ENCODE assay signal across 11 mouse cellular contexts in the genomic region with DNA sequence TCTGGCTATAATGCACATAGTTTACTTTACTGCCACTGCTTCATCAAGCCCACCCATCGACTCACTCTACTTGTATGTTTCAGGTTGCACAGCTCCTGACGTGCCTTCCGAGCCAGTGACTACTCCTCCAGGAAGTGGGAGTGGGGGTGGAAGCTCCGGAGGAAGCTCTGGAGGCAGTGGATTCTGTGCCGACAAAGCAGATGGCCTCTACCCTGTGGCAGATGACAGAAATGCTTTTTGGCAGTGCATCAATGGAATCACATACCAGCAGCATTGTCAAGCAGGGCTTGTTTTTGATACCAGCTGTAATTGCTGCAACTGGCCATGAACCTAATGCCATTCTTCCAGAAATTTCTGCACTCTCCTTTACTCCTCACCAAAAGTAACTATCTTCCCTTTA. TPM values are rescaled to one million over a fixed set of nuclear protein-coding genes. Genes with fewer than 3 reads are reported as not detected.
DNase-seq lines count a peak whose midpoint lies in the region; ATAC-seq and TF ChIP-seq lines count a peak whose summit lies in the region.
"Had no signal": no experiment of that assay in that cellular context is flagged by ENCODE, and none has a peak within 500 bp of the region (broad histone marks: within the 10 kb centered on the region; RNA-seq: fewer than 3 reads in every experiment).

No protein-coding gene starts in this region.

- ATAC-seq in CD4-positive, CD25-positive, alpha-beta regulatory T cell, adult 4 months = no peak

- no peaks in the 10 kb centered on the region for H3K4me1 ChIP-seq in lung, adult 2 months (ENCODE audit: control insufficient read depth, insufficient read depth, low read length)
- H3K4me1 ChIP-seq: liver, embryonic 13.5 days; stomach, embryonic 15.5 days had no signal

- no peak for TF ChIP-seq CTCF in brain, embryonic 14.5 days (IDR thresholded peaks at IDR 0.05; ENCODE audit: borderline replicate concordance, extremely low read depth, insufficient read depth, insufficient read length)
- no peak for TF ChIP-seq CTCF in lung, adult 2 months (IDR thresholded peaks at IDR 0.05; ENCODE audit: insufficient read depth, low read length)

- intact Hi-C loops in left cerebral cortex, postnatal 4 days (cut with DNase I) = no loop called here
- intact Hi-C loops in gastrocnemius, postnatal 14 days (cut with DNase I; ENCODE audit: low total_unique reads) = no loop called here

- peak; percentile 93 for DNase-seq in brain, embryonic 14.5 days (ENCODE audit: low read depth)
- peak; percentile 97 for DNase-seq in cerebellum, adult 9-11 months
- peak; percentile 91 for DNase-seq in layer of hippocampus, adult 11-12 months (ENCODE audit: low spot score)
- DNase-seq in left cerebral cortex, postnatal 4 days = peak; percentile 72
- DNase-seq in spleen, adult 12 weeks (ENCODE audit: low spot score) = no peak
- no peak for DNase-seq in gastrocnemius, postnatal 14 days
- DNase-seq in lung, adult 2 months = no peak
- DNase-seq: adrenal gland, postnatal 14 days; liver, embryonic 13.5 days had no signal

- no peak overlapping the region for H3K4me3 ChIP-seq in lung, adult 2 months (replicated peaks; ENCODE audit: extremely low read depth, low read depth, low read length)
- H3K4me3 ChIP-seq: liver, embryonic 13.5 days; stomach, embryonic 15.5 days had no signal

- WGBS in lung, adult 2 months = 60% methylated on average over 5 of the region's 5 CpGs

- TF ChIP-seq POLR2A in brain, embryonic 14.5 days (IDR thresholded peaks at IDR 0.05; ENCODE audit: borderline replicate concordance, extremely low read depth, insufficient read depth, insufficient read length, poor library complexity, severe bottlenecking) = no peak
- no peak for TF ChIP-seq POLR2A in lung, adult 2 months (IDR thresholded peaks at IDR 0.05; ENCODE audit: borderline replicate concordance, extremely low read depth, low read depth, low read length)

RNA-seq across cellular contexts. Expression of a gene that starts 18.7 kb away (rescaled TPM):
- 1.5 and 1.6 TPM in 2 replicates for polyA plus RNA-seq in brain, embryonic 14.5 days (2012; rRNA removed)
- under 1 TPM; 0.28 to 0.38 TPM for total RNA-seq in left cerebral cortex, postnatal 4 days (2021)
- not detected for total RNA-seq in gastrocnemius, postnatal 14 days (2021)
- polyA plus RNA-seq in CD4-positive, CD25-positive, alpha-beta regulatory T cell, adult 4 months (2017; shearing (Covaris generic)) = not detected
- polyA plus RNA-seq in lung, adult 2 months (2012; rRNA removed) = 34.4 and 41.4 TPM in 2 replicates
- total RNA-seq: adrenal gland, postnatal 14 days had no signal
- polyA plus RNA-seq: liver, embryonic 13.5 days had no signal

RNA-seq across cellular contexts. Expression of a gene that starts 35.7 kb away (rescaled TPM):
- 0.05 TPM in 1 of 2 replicates, not detected in the other for polyA plus RNA-seq in brain, embryonic 14.5 days (2012; rRNA removed)
- not detected for total RNA-seq in left cerebral cortex, postnatal 4 days (2021)
- total RNA-seq in gastrocnemius, postnatal 14 days (2021) = not detected
- polyA plus RNA-seq in CD4-positive, CD25-positive, alpha-beta regulatory T cell, adult 4 months (2017; shearing (Covaris generic)) = not detected
- polyA plus RNA-seq in lung, adult 2 months (2012; rRNA removed) = 206 and 281 TPM in 2 replicates

Comparison
In these comparisons a context has a peak if more than half of its experiments do, and no peak if none do; other contexts are left out.
1. DNase-seq: peak in brain, embryonic 14.5 days (single experiment), cerebellum, adult 9-11 months (single experiment), layer of hippocampus, adult 11-12 months (single experiment) and left cerebral cortex, postnatal 4 days (single experiment); none in spleen, adult 12 weeks (single experiment), gastrocnemius, postnatal 14 days (single experiment) and lung, adult 2 months (single experiment).
2. RNA of a gene that starts 18.7 kb away (polyA plus RNA-seq): 34.4 to 41.4 TPM in lung, adult 2 months; 1.5 to 1.6 TPM in brain, embryonic 14.5 days and not detected in CD4-positive, CD25-positive, alpha-beta regulatory T cell, adult 4 months; every median in the first group is over 10 times any median in the second.
3. RNA of a gene that starts 35.7 kb away (polyA plus RNA-seq): 206 to 281 TPM in lung, adult 2 months; 0.05 TPM in brain, embryonic 14.5 days and not detected in CD4-positive, CD25-positive, alpha-beta regulatory T cell, adult 4 months; every median in the first group is over 100 times any median in the second.